Mouse (Mus musculus) small intestine, adult 2 months (tissue): Measurements from ENCODE around the gene Pcsk6.

Experiments
- CTCF ChIP-seq: fragments of 200-500 bp; IDR thresholded peaks from 2 replicates; pipeline ENCODE4 v1.5.1; 2012; ENCODE audit warnings: low read depth, mild to moderate bottlenecking, control low read depth, inconsistent platforms, low read length, moderate library complexity, mixed read lengths; ENCODE audit not compliant: insufficient replicate concordance, insufficient read length; ENCODE audit errors: extremely low read depth
- POLR2A ChIP-seq: fragments of 200-500 bp; IDR thresholded peaks from 2 replicates; pipeline ENCODE4 v1.6.1; 2012; ENCODE audit warnings: low read depth, mild to moderate bottlenecking, control low read depth, inconsistent platforms, low read length, moderate library complexity

DNA sequence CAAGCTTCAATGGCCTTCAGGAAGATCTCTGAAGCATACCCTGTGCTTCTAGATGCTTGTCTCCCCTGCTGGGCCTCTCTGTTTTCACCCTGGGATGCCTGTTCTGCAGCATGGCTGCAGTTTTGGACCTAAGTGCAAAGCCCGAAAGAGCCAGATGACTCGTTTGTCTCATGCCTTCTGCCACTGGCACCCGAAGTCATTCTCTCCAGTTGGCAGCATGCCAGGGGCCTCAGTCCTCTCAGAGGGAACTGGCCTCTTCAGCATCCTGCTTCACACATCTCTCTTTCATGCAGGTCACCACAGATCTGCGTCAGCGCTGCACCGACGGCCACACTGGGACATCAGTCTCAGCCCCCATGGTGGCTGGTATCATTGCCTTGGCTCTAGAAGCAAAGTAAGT is 101.1 kb downstream of the Pcsk6 start:
- TF ChIP-seq POLR2A = no peak
- no peak for TF ChIP-seq CTCF
